Mouse (Mus musculus): ENCODE measurements around the gene Arhgap28.
"Not testable (repeated sequence)": the region's sequence is repeated elsewhere in the genome, so short reads cannot be mapped to it uniquely, and the experiment has no call there.

Arhgap28 gene

DNA sequence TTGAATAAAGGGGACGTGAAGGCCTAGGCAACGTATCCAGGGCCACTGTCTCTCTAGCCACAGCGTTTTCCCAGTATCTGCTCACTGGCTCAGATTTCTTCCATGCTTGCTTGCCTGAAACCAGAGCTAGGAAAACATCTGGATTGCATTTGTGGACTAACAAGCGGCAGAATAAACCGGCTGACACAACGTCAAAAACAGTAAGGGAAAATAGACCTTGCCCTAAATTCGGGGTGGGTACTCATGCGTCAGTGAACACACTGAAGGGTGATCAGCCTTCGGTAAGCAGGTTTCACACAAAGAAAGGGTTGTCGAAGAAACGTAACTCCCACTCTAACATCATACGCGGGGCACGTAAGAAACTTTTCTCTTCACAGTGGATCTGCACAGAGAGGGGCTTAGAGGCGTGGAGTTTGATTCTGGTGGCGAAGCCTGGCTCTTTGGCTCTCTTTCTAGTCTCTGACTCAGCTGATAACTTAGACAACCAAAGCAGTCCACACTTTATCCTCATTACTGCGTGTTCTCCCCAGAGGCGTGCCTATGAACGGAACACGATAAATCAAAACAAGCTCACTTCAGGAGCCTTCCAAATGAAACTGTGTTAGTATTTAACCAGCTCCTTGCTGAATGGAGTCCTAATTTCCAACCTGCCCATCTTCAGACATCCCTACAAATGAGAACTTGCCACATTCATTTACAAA is 137.2 kb downstream of the Arhgap28 start:
- no peak for DNase-seq

- no peak for DNase-seq
Observed at GRCm38 (mm10) chr17:67866026-67866425, 137.9 kb downstream of the Arhgap28 start.

DNA sequence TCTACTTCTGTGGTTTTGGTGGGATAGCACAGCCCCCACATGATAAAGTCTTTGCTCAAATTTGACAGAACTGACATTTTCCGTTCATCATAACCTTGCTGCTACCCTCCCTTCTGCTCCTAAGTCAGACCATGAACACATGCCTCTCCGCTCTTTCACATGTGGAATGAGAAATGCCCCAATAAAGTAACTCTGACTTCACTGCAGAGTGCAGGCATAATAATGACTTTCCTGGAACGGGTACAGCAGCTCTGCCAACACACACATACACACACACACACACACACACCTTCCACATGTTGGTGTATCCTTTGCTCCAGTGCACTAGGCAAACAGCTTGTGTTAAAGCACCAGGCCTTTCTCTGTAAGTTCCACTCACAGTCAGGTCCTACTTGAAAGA is 139.0 kb downstream of the Arhgap28 start:
- DNase-seq, result no peak

GRCm38 (mm10) chr17:67864363-67864762 is 139.6 kb downstream of the Arhgap28 start:
- DNase-seq, result no peak

DNA sequence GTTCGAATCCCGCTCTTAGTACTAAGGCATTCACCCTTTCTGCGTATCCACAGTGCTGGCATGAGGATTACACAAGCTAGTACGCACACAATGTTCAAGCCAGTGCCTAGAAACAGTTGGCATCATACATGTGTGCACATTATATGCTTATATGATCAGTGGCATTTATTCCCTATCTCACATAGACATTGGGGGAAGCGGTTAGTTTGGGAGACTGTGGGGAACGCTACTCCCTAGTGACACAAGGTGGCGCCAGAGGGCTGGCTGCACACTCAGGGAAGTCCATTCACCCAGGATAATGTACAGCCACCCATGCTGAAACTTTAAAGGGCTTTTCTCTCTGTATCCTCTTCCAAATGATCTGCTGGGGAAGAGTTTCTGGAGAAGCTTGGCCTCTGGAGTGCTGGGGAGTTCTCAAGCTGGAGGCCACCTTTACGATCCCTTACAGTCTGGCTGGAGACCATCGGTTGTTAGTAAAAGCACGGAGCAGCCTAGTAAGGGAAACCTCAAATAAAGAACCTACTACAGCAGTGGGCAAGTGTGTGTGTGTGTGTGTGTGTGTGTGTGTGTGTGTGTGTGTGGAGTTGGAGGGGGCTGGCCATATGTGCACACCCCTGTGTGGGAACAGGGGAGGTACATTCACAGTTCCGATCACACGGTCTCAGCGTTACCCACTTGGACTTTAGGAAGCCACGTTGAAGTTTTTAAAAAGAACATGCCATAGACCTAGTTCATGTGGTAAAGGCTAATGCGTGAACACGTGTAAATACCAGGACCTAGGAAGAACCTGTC is 142.0 kb downstream of the Arhgap28 start:
- DNase-seq, result peak; percentile 46

DNA sequence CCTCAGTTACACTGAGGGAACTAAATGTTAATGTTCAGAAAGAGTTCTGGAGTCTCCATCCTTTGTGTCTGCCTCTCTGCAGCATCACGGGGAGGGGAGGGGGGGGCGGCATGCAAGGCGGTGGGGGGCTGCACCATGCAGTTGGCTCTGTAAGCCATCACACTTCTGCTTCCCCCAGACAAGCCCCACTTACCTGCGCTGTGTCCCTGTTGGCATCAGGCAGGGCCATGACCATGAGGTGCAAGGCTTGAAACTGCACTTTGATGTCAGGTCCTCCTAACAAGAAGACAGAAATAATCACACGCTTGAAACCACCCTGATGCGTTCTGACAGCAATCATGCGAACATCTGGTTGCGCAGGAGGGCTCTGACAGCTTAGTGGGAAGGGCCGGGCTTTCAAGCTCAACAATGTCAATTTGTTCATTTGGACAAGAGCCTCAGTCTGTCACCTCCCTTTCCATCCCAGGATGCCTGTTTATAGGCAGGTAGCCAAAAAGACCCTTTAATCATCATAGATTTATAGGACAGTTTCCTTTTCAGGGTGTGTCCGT is 142.8 kb downstream of the Arhgap28 start:
- DNase-seq, result no peak

GRCm38 (mm10) chr17:67841494-67841893 is 162.4 kb downstream of the Arhgap28 start:
- DNase-seq, result not testable (repeated sequence)

- no peak for DNase-seq
Observed at GRCm38 (mm10) chr17:67838948-67839347, 165.0 kb downstream of the Arhgap28 start.

DNA sequence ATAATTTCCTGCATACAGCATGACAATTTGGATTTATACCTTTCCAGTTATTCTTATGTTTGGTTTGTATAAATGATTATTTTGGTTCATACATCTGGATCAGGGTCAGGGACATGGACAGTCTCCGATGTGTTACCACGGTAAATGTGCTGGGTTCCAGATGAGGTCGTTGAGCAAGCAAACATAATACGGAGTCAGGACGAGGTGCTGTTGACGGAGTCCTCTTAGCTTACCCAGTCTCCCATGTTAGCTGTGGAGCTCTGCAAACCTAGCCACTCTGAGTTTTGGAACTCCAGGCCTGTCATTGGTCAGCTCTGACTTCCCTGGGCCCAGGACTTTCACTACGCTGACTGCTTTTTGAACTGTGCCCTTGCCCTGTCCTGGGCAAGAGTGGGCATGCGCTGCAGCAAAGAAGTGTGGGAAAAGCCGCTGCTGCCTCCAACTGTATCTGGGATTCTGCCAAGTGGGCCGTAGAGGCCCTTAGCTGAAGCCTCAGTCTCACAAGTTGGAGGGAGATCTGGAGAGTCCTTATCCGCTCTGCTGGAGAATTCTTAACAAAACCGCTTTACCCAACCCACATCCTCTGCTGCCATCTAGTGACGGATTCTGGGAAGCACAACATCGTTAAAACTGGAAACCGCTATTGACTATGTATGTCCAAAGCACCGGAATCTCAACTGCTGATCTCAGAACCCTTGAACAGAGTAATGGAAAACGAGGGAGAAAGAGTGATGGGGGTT is 166.4 kb downstream of the Arhgap28 start:
- DNase-seq, result peak; percentile 56

- DNase-seq, result no peak
Observed at GRCm38 (mm10) chr17:67836146-67836895, 167.6 kb downstream of the Arhgap28 start.

GRCm38 (mm10) chr17:67827431-67827830 is 176.5 kb downstream of the Arhgap28 start:
- no peak for DNase-seq

- DNase-seq, result no peak
Observed at GRCm38 (mm10) chr17:67816916-67817315, 187.0 kb downstream of the Arhgap28 start.

GRCm38 (mm10) chr17:67815720-67816119 is 188.2 kb downstream of the Arhgap28 start:
- DNase-seq, result no peak

DNA sequence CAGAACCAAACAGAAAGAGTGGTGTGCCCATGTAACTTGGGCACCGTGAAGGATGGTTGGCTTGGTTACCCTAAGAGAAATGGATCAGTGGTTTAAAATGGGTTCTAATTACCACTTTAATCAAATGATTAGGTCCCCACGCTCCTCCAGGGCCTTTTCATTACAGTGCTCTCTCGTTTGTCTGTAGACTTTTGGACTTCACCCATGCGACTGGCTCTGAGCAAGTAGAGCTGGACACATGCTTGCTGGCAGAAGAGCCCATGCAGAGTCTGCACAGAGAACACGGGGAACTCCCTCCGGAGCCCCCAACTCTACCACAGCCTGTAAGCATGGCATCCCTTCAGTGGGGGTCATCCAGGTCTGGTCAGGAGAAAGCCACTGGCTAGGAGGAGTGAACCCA is 190.3 kb downstream of the Arhgap28 start:
- no peak for DNase-seq

GRCm38 (mm10) chr17:67809171-67809570 is 194.7 kb downstream of the Arhgap28 start:
- DNase-seq, result no peak

Data from cerebellum, adult 8-10 months (tissue).